Mouse (Mus musculus): ENCODE measurements around the gene Cfap126. TPM values are rescaled to one million over a fixed set of nuclear protein-coding genes. Genes with fewer than 3 reads are reported as not detected.

Gene Cfap126
- polyA plus RNA-seq, 1 experiment from 2014 or later: 1.7 TPM

DNA sequence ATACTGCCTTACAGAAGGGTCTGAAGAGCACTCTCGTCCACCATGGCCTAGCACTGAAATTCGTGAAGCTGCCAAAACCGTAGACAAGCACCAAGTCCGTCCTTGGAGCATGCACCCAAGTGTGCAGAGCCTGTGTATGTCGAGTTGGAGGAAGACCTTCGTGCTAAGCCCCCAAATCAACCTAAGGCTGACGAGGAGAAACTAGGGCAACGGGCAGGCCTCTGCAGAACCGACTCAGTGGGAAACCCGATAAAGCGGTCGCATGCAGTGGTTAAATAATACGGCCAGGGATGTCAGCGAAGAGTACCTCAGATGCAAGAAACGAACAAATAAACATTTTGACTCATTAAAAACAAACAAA lies 3.1 kb upstream of the Cfap126 start:
- H3K36me3 ChIP-seq (replicated peaks; ENCODE audit: control insufficient read depth, insufficient read depth, low read depth, low read length): no peaks in the 10 kb centered on the region
- peak overlapping the region; percentile 56 for H3K9ac ChIP-seq (replicated peaks; ENCODE audit: low read length)
- 0 out of 2 replicates have a peak, but pooled peaks have one; percentile 21 for ATAC-seq (replicated peaks; ENCODE audit: insufficient number of reproducible peaks, low FRiP score, low TSS enrichment, low read depth)
- peak overlapping the region; percentile 21; the same call in 1 of the 2 replicates for H3K4me2 ChIP-seq (ENCODE audit: low read depth, low read length)
- H3K27me3 ChIP-seq (ENCODE audit: control insufficient read depth, insufficient read depth, low read length): no peaks in the 10 kb centered on the region
- peak overlapping the region; percentile 45 for H3K4me3 ChIP-seq (ENCODE audit: low read depth, low read length)
- WGBS: 10% methylated on average over 15 of the region's 15 CpGs
- no peaks in the 10 kb centered on the region for H3K4me1 ChIP-seq (ENCODE audit: control insufficient read depth, insufficient read depth, low read length)
- DNase-seq (ENCODE audit: low spot score): no peak
- no peak overlapping the region; the same call in 1 of the 2 replicates for H3K27ac ChIP-seq (replicated peaks; ENCODE audit: low read depth, low read length)
- no peaks in the 10 kb centered on the region for H3K9me3 ChIP-seq (replicated peaks; ENCODE audit: control insufficient read depth, low read length)

GRCm38 (mm10) chr1:171111020-171111780 lies 2.5 kb upstream of the Cfap126 start:
- H3K9me3 ChIP-seq (replicated peaks; ENCODE audit: control insufficient read depth, low read length): no peaks in the 10 kb centered on the region
- H3K4me3 ChIP-seq (ENCODE audit: low read depth, low read length): peak overlapping the region; percentile 45
- peak overlapping the region; percentile 56 for H3K9ac ChIP-seq (replicated peaks; ENCODE audit: low read length)
- WGBS: 0% methylated on average over 38 of the region's 38 CpGs
- H3K27ac ChIP-seq (replicated peaks; ENCODE audit: low read depth, low read length): no peak overlapping the region; the same call in 1 of the 2 replicates
- H3K27me3 ChIP-seq (ENCODE audit: control insufficient read depth, insufficient read depth, low read length): no peaks in the 10 kb centered on the region
- peak overlapping the region; percentile 54 for H3K4me2 ChIP-seq (ENCODE audit: low read depth, low read length)
- H3K4me1 ChIP-seq (ENCODE audit: control insufficient read depth, insufficient read depth, low read length): no peaks in the 10 kb centered on the region
- no peaks in the 10 kb centered on the region for H3K36me3 ChIP-seq (replicated peaks; ENCODE audit: control insufficient read depth, insufficient read depth, low read depth, low read length)
- peak; percentile 82 for ATAC-seq (replicated peaks; ENCODE audit: insufficient number of reproducible peaks, low FRiP score, low TSS enrichment, low read depth)
- peak; percentile 96 for DNase-seq (ENCODE audit: low spot score)

- DNase-seq (ENCODE audit: low spot score): peak; percentile 77
- peak overlapping the region; percentile 54 for H3K4me2 ChIP-seq (ENCODE audit: low read depth, low read length)
- H3K4me1 ChIP-seq (ENCODE audit: control insufficient read depth, insufficient read depth, low read length): no peaks in the 10 kb centered on the region
- WGBS: 4% methylated on average over 15 of the region's 15 CpGs
- ATAC-seq (replicated peaks; ENCODE audit: insufficient number of reproducible peaks, low FRiP score, low TSS enrichment, low read depth): no peak
- no peak overlapping the region for H3K27ac ChIP-seq (replicated peaks; ENCODE audit: low read depth, low read length)
- H3K9me3 ChIP-seq (replicated peaks; ENCODE audit: control insufficient read depth, low read length): no peaks in the 10 kb centered on the region
- H3K4me3 ChIP-seq (ENCODE audit: low read depth, low read length): peak overlapping the region; percentile 45
- no peaks in the 10 kb centered on the region for H3K27me3 ChIP-seq (ENCODE audit: control insufficient read depth, insufficient read depth, low read length)
- H3K36me3 ChIP-seq (replicated peaks; ENCODE audit: control insufficient read depth, insufficient read depth, low read depth, low read length): no peaks in the 10 kb centered on the region
- H3K9ac ChIP-seq (replicated peaks; ENCODE audit: low read length): peak overlapping the region; percentile 52
These were observed 1.7 kb upstream of the Cfap126 start for GRCm38 (mm10) chr1:171111781-171112575.

GRCm38 (mm10) chr1:171112986-171113385 lies 732 bp upstream of the Cfap126 start:
- Histone ChIP-seq H3K4me3 (ENCODE audit: low read depth, low read length) (no peak overlapping the region), H3K4me2 (ENCODE audit: low read depth, low read length) (no peak overlapping the region), H3K36me3 (replicated peaks; ENCODE audit: control insufficient read depth, insufficient read depth, low read depth, low read length) (no peaks in the 10 kb centered on the region), H3K9ac (replicated peaks; ENCODE audit: low read length) (no peak overlapping the region), H3K27me3 (ENCODE audit: control insufficient read depth, insufficient read depth, low read length) (no peaks in the 10 kb centered on the region), H3K9me3 (replicated peaks; ENCODE audit: control insufficient read depth, low read length) (no peaks in the 10 kb centered on the region), H3K4me1 (ENCODE audit: control insufficient read depth, insufficient read depth, low read length) (no peaks in the 10 kb centered on the region), H3K27ac (replicated peaks; ENCODE audit: low read depth, low read length) (no peak overlapping the region)
- ATAC-seq (replicated peaks; ENCODE audit: insufficient number of reproducible peaks, low FRiP score, low TSS enrichment, low read depth) (no peak), DNase-seq (ENCODE audit: low spot score) (no peak)
- WGBS: 78% methylated on average over 4 of the region's 4 CpGs

DNA sequence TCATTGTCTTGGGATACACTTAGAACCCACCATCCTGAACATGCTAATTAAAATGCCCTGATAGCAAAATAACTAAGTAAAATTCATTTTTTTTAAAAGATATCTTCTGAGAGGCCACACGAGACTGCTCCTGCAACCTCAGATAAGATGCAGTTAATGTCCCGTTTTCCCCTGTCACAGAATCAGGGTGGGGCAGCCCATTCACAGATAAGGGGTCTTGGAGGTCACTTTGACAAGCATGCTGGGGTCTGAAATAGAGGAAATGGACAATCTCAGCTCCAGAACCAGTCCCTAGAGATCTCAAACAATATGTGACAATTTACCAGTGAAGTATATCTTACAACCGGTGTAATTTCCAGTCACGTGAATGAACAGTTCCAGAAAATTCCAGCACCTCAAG lies 2.6 kb downstream of the Cfap126 start:
- ATAC-seq (replicated peaks; ENCODE audit: insufficient number of reproducible peaks, low FRiP score, low TSS enrichment, low read depth) (no peak), DNase-seq (ENCODE audit: low spot score) (no peak)
- Histone ChIP-seq H3K36me3 (replicated peaks; ENCODE audit: control insufficient read depth, insufficient read depth, low read depth, low read length) (no peaks in the 10 kb centered on the region), H3K4me2 (ENCODE audit: low read depth, low read length) (no peak overlapping the region), H3K4me3 (ENCODE audit: low read depth, low read length) (no peak overlapping the region), H3K9me3 (replicated peaks; ENCODE audit: control insufficient read depth, low read length) (no peaks in the 10 kb centered on the region), H3K9ac (replicated peaks; ENCODE audit: low read length) (no peak overlapping the region), H3K27me3 (ENCODE audit: control insufficient read depth, insufficient read depth, low read length) (no peaks in the 10 kb centered on the region), H3K4me1 (ENCODE audit: control insufficient read depth, insufficient read depth, low read length) (no peaks in the 10 kb centered on the region), H3K27ac (replicated peaks; ENCODE audit: low read depth, low read length) (no peak overlapping the region)
- 70% methylated on average over 4 of the region's 4 CpGs for WGBS

DNA sequence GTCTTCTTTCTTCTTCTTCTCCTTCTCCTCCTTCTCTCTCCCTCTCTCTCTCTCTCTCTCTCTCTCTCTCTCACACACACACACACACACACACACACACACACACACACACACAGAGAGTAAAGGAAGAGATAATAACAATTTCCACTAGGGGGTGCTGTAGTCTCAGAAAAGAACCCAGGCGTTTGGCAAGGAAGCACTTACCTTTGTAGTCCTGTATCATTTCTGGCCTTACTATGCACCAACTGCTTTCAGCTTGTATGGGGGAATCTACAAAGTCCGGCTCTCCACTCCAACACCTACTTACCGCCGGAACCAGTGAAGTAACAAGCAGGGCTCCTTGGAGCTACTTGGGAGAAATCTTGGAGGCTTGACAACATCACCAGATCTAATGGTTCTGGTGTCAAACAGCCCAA lies 4.6 kb downstream of the Cfap126 start:
- Histone ChIP-seq H3K27ac (replicated peaks; ENCODE audit: low read depth, low read length) (no peak overlapping the region), H3K36me3 (replicated peaks; ENCODE audit: control insufficient read depth, insufficient read depth, low read depth, low read length) (no peaks in the 10 kb centered on the region), H3K4me3 (ENCODE audit: low read depth, low read length) (no peak overlapping the region), H3K9me3 (replicated peaks; ENCODE audit: control insufficient read depth, low read length) (no peaks in the 10 kb centered on the region), H3K27me3 (ENCODE audit: control insufficient read depth, insufficient read depth, low read length) (no peaks in the 10 kb centered on the region), H3K9ac (replicated peaks; ENCODE audit: low read length) (0 out of 2 replicates have a peak overlapping the region, but pooled peaks have one; percentile 13), H3K4me2 (ENCODE audit: low read depth, low read length) (no peak overlapping the region), H3K4me1 (ENCODE audit: control insufficient read depth, insufficient read depth, low read length) (no peaks in the 10 kb centered on the region)
- 15% methylated on average over 4 of the region's 4 CpGs for WGBS
- DNase-seq (ENCODE audit: low spot score): peak; percentile 91
- ATAC-seq (replicated peaks; ENCODE audit: insufficient number of reproducible peaks, low FRiP score, low TSS enrichment, low read depth): no peak

- no peak for DNase-seq (ENCODE audit: low spot score)
- WGBS: 87% methylated on average over 5 of the region's 5 CpGs
These were observed 5.3 kb downstream of the Cfap126 start for GRCm38 (mm10) chr1:171118996-171119395.

GRCm38 (mm10) chr1:171119405-171119804 lies 5.7 kb downstream of the Cfap126 start:
- no peaks in the 10 kb centered on the region for H3K9me3 ChIP-seq (replicated peaks; ENCODE audit: control insufficient read depth, low read length)
- DNase-seq (ENCODE audit: low spot score) (no peak), ATAC-seq (replicated peaks; ENCODE audit: insufficient number of reproducible peaks, low FRiP score, low TSS enrichment, low read depth) (no peak)
- H3K27me3 ChIP-seq (ENCODE audit: control insufficient read depth, insufficient read depth, low read length): no peaks in the 10 kb centered on the region
- no peak overlapping the region for H3K27ac ChIP-seq (replicated peaks; ENCODE audit: low read depth, low read length)
- H3K9ac ChIP-seq (replicated peaks; ENCODE audit: low read length): no peak overlapping the region
- H3K4me3 ChIP-seq (ENCODE audit: low read depth, low read length): no peak overlapping the region
- H3K4me1 ChIP-seq (ENCODE audit: control insufficient read depth, insufficient read depth, low read length): no peaks in the 10 kb centered on the region
- H3K4me2 ChIP-seq (ENCODE audit: low read depth, low read length): no peak overlapping the region
- WGBS: 86% methylated on average over 14 of the region's 14 CpGs
- no peaks in the 10 kb centered on the region for H3K36me3 ChIP-seq (replicated peaks; ENCODE audit: control insufficient read depth, insufficient read depth, low read depth, low read length)

More at GRCm38 (mm10) chr1:171118996-171119395, 5.3 kb downstream of the Cfap126 start:
- Histone ChIP-seq H3K4me1 (ENCODE audit: control insufficient read depth, insufficient read depth, low read length) (no peaks in the 10 kb centered on the region), H3K27me3 (ENCODE audit: control insufficient read depth, insufficient read depth, low read length) (no peaks in the 10 kb centered on the region), H3K36me3 (replicated peaks; ENCODE audit: control insufficient read depth, insufficient read depth, low read depth, low read length) (no peaks in the 10 kb centered on the region), H3K27ac (replicated peaks; ENCODE audit: low read depth, low read length) (no peak overlapping the region), H3K4me2 (ENCODE audit: low read depth, low read length) (no peak overlapping the region), H3K9me3 (replicated peaks; ENCODE audit: control insufficient read depth, low read length) (no peaks in the 10 kb centered on the region), H3K4me3 (ENCODE audit: low read depth, low read length) (no peak overlapping the region), H3K9ac (replicated peaks; ENCODE audit: low read length) (no peak overlapping the region)
- no peak for ATAC-seq (replicated peaks; ENCODE audit: insufficient number of reproducible peaks, low FRiP score, low TSS enrichment, low read depth)

Measured in embryonic facial prominence, embryonic 11.5 days (tissue).